Mouse (Mus musculus): ENCODE results near the gene Lmna.

Lmna gene

DNA sequence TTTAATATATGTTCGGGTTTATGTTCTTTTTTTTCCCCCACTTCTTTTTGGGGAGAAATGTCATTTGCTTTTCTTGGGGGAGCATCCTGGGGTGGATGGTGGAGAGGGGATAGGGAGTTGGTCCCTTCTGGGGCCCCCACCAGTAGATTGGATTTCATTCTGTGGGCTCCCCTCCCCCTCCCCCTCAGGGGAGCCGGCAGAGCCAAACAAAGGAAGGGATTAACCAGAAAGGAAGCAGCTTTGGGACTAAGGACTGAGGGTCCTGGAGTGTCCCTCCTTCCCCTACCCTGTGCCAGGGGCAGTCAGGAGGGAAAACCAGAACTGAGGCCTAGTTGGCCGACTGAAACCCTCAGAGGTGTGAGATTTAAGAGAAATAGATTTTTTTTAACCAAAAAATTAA, 29.6 kb upstream of the Lmna start:
- no peak for DNase-seq (ENCODE audit: low spot score in 2 of 2)

DNA sequence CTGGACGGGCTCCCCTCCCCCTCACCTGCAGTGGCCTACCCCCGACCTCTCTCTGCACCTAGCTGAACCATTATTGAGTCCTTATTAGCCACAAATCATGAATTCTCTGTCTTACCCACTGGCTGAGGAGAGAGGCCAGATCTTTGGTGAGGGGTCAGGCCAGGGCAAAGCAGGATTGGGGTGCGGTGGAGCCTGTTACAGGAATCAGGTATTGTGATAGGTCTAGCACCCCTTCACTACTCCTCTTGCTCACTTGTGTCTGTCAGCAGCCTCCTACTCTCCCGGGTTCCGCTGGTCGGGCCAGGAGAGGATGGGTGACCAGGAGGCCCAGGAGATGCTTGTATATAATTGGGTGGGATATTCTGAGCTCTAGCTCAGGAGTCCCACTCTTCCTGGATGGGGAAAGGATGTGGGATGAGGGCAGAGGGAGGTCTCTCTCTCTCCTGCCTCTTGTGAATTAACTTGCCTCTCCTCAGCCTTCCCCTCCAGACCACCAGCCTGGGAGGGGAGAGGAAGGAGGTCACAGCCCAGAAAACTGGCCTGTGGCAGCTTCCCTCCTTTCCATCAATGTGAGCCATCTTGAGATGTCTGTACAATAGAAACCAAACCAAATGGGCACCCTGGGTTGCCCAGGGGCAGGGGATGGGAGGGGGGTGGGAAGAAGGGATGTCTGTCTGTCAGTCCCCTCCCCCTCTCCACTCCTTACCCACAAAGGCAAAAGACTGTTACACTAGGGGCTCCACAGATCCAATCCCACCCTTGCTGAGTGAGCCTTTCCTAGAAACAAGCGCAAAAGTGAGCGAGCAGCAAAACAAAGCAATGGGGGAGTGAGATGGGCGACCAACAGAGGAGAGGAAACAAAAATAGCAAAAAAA, 28.8 kb upstream of the Lmna start:
- no peak for DNase-seq (ENCODE audit: low spot score in 2 of 2)

GRCm38 (mm10) chr3:88537146-88537545, 27.4 kb upstream of the Lmna start:
- DNase-seq (ENCODE audit: low spot score in 2 of 2): no peak

- peak in 1 of 2 experiments; percentile 59 for DNase-seq (ENCODE audit: low spot score in 2 of 2)
These were observed 26.6 kb upstream of the Lmna start for GRCm38 (mm10) chr3:88536103-88536930.

- DNase-seq (ENCODE audit: low spot score in 2 of 2): no peak
These were observed 25.8 kb upstream of the Lmna start for GRCm38 (mm10) chr3:88535527-88535926.

DNA sequence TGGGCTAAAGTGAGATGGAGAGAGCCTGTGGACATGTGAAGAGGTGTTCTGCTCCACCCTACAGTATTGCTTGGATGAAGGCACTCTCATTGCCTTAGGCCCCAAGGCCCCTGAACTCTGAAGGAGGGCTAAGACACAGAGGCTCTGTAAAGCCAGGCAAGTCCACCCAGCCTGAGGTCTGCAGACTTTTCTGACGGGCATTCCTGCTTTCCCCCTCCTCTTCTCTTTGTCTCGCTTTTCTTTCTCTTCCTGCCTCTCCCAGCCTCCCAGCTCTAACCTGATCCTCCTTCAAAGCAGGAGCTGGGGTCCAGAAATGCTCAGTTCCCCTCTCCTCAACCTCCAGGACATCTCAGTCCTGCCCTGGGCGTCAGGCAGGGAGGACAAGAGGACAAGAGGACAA, 25.2 kb upstream of the Lmna start:
- no peak for DNase-seq (ENCODE audit: low spot score in 2 of 2)

- DNase-seq (ENCODE audit: low spot score in 2 of 2): no peak
These were observed 23.9 kb upstream of the Lmna start for GRCm38 (mm10) chr3:88533706-88534105.

- no peak for DNase-seq (ENCODE audit: low spot score in 2 of 2)
These were observed 23.1 kb upstream of the Lmna start for GRCm38 (mm10) chr3:88532689-88533511.

- no peak for DNase-seq (ENCODE audit: low spot score in 2 of 2)
These were observed 22.5 kb upstream of the Lmna start, which contains the start of gene Mex3a for GRCm38 (mm10) chr3:88532299-88532674. Gene Mex3a (plus strand): TSS chr3:88532395.

- peak; percentile 79 to 88 for DNase-seq (ENCODE audit: low spot score in 2 of 2)
These were observed 21.9 kb upstream of the Lmna start for GRCm38 (mm10) chr3:88531348-88532298.

- no peak for DNase-seq (ENCODE audit: low spot score in 2 of 2)
These were observed 20.5 kb upstream of the Lmna start for GRCm38 (mm10) chr3:88530082-88530864.

DNA sequence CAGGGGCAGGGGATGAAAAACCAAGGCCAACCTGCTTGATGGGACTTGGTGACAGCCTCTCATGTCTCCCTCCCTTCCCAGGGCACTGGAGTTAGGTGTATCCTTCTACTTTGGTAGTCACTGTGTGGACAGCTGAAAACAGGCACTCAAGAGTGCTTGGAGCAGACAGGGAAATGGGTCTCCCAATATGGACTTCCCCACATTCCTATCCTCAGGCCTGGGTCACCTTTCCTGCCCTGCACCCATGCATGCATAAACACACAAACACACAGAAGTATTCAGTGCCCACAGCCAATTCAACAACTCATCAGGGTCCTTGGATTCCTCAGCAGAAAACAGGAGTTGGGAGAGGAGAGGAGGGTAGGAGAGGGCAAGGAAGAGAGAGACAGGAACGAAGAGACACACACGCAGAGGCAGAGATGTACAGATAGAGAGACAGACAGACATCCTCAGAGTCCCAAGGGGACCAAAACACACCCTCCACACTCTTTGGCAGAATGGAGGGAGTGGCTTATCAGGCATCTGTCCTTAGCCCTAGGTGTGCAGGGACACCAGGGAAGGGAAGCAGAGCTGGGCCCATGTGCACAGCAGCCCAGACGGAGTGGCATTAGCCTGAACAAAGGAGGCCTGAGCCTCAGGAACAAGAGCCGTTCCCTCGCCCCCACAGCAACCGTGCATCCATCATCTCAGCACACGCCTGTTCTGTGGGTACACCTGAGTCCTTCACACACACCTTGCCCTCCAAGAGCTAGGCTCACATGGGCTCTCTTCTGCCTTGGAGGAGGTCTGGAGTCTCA, 19.6 kb upstream of the Lmna start:
- DNase-seq (ENCODE audit: low spot score in 2 of 2): no peak

DNA sequence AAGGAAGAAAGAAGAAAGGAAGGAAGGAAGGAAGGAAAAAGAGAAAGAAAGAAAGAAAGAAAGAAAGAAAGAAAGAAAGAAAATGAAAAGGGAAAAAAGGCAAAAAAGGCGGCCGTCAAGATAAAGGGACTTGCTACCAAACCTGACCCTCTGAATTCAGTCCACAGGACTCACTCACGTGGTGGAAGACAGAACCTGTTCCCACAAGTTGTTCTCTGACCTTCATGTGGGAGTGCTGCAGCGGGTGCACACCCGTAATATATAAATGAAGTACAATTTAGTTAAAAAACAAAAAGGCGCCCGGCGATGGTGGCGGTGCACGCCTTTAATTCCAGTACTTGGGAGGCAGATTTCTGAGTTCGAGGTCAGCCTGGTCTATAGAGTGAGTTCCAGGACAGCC, 18.9 kb upstream of the Lmna start:
- DNase-seq (ENCODE audit: low spot score in 2 of 2): no peak

DNA sequence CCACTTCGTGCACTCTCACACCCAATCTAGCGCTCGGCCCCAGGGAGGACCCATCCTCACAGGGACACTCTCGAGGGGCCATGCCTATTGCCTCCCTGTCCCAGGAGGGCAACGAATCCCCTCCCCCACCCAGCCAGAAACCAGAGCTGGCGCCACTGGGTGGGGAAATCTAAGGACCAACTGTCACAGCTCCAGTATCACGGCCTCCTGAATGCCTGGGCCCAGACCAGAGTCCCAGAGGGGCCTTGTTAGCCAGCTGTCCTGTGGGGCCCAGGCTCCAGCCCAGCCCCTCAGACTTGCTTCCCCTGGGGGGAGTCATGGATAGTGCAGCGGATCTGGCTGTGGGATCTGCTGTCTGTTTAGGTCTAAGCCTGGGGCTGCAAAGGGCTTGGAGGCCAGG, 17.8 kb upstream of the Lmna start:
- DNase-seq (ENCODE audit: low spot score in 2 of 2): no peak

GRCm38 (mm10) chr3:88526157-88527131, 16.7 kb upstream of the Lmna start:
- peak; percentile 70 to 89 for DNase-seq (ENCODE audit: low spot score in 2 of 2)

GRCm38 (mm10) chr3:88525021-88525420, 15.3 kb upstream of the Lmna start:
- DNase-seq (ENCODE audit: low spot score in 2 of 2): no peak

GRCm38 (mm10) chr3:88523027-88523426, 13.3 kb upstream of the Lmna start:
- no peak for DNase-seq (ENCODE audit: low spot score in 2 of 2)

GRCm38 (mm10) chr3:88521803-88522331, 12.1 kb upstream of the Lmna start:
- DNase-seq (ENCODE audit: low spot score in 2 of 2): peak; percentile 68 to 82

Measured in spleen, postnatal 10 days (tissue).